Mouse (Mus musculus) cerebellum, postnatal 10 days (tissue): ENCODE results near the gene Spint4.
"Not testable (repeated sequence)": the region's sequence is repeated elsewhere in the genome, so short reads cannot be mapped to it uniquely, and the experiment has no call there.

Experiments
- DNase-seq, 2 experiments: peaks; one replicate each; pipeline ENCODE4 v3.0.0; 2021; ENCODE audit warnings: mixed read lengths in 2 of 2

The Spint4 gene

GRCm38 (mm10) chr2:164698201-164698600 lies at the start of gene Spint4:
Spint4 (plus strand) TSS chr2:164698501.
- DNase-seq = no peak

GRCm38 (mm10) chr2:164655858-164656257 lies 42.4 kb upstream of the Spint4 start, which contains the start of gene Wfdc10:
Wfdc10 (plus strand) TSS chr2:164656046.
- DNase-seq = peak; percentile 73 to 79

DNA sequence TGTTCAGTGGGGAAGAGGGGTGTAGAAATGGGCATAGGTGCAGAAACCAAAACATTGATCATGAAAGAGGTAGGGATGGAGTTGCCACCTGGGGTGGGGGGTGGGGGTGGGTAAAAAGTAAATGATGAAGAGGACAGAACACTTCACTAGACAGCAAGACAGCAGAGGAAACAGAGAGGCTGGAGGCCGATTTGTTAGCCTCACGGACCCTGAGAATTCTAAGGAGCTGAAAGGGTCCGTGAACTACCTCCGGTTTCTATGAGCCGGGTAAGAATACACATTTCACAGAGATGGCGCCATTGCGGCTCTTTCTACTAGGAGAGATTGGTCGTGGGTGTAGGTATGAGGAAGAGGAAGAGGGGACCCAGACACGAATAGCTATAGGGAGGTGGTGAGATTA lies 41.8 kb upstream of the Spint4 start, which contains the start of gene Wfdc9:
TSS of gene Wfdc9 (minus strand) at position 101 of the 400 bp plus-strand sequence.
- no peak for DNase-seq

- DNase-seq = no peak
These were observed 33.5 kb upstream of the Spint4 start for GRCm38 (mm10) chr2:164664851-164665250.

- no peak for DNase-seq
These were observed 28.0 kb upstream of the Spint4 start for GRCm38 (mm10) chr2:164670261-164670660.

- no peak for DNase-seq
These were observed 27.4 kb upstream of the Spint4 start for GRCm38 (mm10) chr2:164670938-164671337.

DNA sequence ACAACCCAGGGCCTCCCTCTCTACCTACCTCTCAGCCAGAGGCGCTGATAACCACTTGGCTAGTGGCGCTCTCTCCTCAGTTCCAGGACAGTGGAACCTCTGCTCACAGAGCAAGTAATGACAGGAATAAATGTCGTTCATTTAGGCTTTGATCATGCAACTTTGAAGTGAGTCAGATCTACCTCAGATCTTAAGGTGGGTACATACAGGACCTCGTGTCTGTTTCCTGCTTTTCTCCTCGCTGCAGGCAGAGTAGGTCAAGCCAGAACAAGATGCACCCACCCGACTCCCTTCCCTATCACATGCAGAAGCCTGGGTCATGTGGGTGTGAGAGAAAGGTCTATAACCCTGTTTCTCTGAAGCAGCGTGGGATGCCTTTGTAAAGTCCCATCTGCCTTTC lies 24.3 kb upstream of the Spint4 start, which contains the start of gene Wfdc11:
TSS of gene Wfdc11 (minus strand) at position 101 of the 400 bp plus-strand sequence.
- no peak for DNase-seq

DNA sequence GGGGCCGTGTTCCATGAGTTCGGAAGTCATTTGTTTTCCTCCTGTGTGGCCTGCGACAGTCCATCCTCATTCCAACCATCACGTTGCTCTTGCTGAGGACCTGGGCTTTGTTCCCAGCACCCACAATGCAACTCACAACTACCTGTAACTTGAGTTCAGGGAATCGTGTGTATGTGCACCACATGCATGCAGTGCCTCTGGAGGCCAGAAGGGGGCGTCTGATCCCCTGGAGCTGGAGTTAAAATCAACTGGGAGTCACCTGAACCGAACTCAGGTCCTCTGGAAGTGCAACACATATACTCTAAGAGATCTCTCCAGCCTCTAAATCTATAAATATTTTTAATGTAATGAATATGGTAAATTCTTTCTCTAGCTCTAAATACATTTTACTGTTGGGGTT lies 22.2 kb upstream of the Spint4 start:
- no peak for DNase-seq

DNA sequence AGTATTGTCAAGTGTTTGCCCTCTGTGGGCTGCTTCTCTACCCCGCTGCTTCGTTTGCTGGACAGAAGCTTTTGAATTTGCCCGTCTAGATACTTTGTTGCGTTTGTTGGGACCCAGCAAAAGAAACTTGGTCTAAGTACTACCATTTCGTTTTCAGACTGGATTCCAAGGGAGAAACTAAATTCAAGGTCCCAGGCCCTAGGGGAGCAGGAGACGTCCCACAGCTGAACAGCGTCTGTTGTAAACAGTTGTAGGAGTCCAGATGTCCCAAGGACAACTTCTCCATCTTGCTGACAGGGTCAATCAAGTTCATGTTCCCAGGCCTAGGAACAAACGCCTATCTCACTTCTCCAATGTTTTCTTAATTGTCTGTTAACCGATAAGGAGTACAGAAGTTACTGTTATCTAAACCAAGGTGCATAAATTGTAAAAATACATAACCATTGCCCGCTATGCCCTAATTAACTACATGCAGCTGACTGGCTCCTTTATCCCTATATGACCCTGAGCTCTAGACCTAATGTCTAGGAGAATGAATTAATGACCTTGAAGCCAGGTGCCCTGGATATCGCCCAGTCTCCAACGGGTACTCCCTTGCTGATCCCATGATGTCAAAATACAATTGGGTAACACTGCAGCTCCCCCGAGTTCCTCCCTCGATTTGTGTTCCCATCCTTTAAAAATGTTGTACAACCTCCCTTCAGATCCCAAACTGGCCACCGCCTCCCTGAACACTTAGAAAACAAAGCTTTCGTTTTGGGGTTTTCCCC lies 21.2 kb upstream of the Spint4 start:
- DNase-seq = no peak

GRCm38 (mm10) chr2:164678848-164679625 lies 19.3 kb upstream of the Spint4 start:
- peak; percentile 87 to 88 for DNase-seq

- peak in 1 of 2 experiments; percentile 9 for DNase-seq
These were observed 18.4 kb upstream of the Spint4 start for GRCm38 (mm10) chr2:164679906-164680305.

DNA sequence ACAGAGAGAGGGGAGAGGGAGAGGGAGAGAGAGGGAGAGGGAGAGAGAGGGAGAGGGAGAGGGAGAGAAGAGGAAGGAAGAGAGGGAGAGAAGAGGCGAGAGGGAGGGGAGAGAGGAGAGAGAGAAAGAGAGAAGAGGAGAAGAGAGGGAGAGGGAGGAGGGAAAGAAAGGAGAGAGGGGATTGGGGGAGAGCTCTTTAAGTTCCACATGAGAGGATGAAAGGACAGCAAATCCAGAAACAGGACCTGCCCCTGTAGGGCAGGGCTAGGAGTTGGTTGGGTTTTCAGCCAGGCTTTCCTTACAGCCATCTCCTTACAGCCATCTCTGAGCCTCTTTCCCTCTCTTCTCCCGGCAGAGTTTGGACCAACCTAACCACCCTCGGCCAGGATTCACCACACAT lies 13.5 kb upstream of the Spint4 start, which contains the start of gene Wfdc13:
TSS of gene Wfdc13 (plus strand) at position 301 of the 400 bp plus-strand sequence.
- no peak for DNase-seq

DNA sequence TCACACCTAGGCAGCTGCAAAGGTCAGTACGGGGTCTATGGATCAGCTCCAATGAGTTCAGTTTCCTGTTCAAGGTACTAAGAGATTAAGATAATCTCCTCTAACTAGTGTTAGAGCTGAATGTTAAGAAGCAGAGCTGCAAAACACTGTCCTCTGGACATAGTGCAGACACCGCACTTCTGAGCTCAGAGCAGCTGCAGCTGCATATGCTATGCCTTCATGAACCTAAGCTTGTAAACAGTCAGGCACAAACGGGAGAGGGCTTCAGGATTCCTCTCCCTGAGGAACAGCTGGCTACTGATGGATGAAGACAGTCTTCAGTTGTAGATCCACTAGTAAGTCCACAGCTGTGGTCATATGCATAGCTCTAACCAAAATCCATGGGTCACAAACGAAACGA lies 2.7 kb downstream of the Spint4 start:
- no peak for DNase-seq

GRCm38 (mm10) chr2:164701761-164702160 lies 3.5 kb downstream of the Spint4 start:
- no peak for DNase-seq

DNA sequence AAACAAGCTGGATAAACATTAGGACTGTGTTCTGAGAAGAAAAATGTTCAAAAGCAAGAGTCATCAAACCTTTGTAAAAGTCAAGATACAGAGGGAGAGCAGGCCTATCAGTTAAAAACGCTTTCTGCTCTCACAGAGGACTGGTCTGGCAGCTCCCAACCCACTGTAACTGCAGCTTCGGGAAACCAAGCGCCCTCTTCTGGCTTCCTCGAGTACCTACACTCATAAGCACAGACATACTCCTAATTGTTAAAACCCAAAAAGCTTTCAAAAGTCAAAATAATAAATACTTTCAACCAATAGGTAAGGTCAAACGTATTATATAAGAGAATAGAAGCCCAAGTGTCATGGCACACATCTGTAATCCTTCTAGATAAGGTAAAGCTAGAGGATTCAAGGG lies 5.9 kb downstream of the Spint4 start:
- DNase-seq = no peak

- DNase-seq = no peak
These were observed 7.0 kb downstream of the Spint4 start for GRCm38 (mm10) chr2:164705328-164705727.

- no peak for DNase-seq
These were observed 7.7 kb downstream of the Spint4 start for GRCm38 (mm10) chr2:164705991-164706390.

- no peak for DNase-seq
These were observed 16.7 kb downstream of the Spint4 start, which contains the start of gene Spint5 for GRCm38 (mm10) chr2:164715005-164715404. Spint5 (plus strand) TSS chr2:164715305.

GRCm38 (mm10) chr2:164716194-164716786 lies 18.0 kb downstream of the Spint4 start:
- not testable (repeated sequence) for DNase-seq

GRCm38 (mm10) chr2:164723276-164723675 lies 25.0 kb downstream of the Spint4 start:
- no peak for DNase-seq

DNA sequence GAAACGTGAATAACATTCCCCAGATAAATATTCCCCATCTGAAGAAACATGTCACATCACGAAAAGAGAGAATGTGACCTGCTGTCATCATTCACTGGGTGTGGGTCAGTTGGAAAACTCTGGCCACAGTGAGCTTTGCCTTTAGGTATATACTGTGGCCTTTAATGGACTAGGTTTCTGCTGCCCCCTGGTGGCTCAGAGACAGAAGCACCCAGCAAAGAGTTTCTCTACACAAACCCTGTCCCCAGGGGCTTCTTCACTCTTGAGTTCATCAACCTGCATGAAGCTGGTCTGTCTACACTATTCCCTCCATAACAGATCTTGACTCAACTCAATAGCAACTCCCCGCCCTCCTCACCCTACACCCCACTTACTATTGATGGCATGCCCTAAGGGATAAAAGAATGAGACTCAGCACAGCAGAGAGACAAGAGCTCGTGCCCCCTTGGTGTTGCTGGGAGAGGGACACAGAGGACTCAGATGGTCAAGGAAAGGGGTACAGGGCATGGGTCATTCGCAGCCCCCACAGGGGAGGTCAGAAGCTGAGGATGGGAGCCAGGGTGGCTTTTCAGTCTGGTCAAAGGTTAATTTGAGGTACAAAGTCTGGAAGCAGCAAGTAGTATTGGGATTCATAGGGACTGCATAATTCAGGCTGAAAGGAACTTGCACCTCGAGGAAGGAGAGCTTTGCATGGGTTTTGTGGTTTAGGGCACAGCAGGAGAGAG lies 27.8 kb downstream of the Spint4 start:
- DNase-seq = peak; percentile 82 to 85

DNA sequence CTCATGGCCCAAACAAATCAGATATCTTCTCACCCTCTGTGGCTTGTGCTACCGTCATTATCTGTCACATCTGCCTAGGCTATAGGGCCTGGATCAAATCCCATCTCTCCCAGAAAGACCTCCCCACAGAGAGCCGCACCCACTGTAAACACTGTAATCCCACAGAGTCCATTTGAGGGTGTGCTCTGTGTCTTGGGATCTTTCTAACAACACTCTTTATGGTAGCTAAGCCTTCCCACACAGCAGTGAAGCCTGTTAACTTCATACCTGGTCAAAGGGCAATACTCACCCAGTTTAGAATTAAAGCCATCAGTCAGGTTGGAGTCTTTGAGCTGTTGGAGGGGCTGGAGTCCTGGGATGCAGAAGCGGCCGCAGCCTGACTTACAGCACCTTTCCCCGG lies 33.4 kb downstream of the Spint4 start:
- no peak for DNase-seq
